Mouse (Mus musculus) lung, embryonic 15.5 days (tissue): ENCODE measurements at regions not wholly inside any gene's neighbourhood (a gene's known extent, or its start where the extent isn't known, plus 50 kb on each side); places are given as distances from the start of the nearest gene placed in this dataset.

Experiments used
- ATAC-seq: fragments of 200-750 bp; cut with Nextera tagmentation; 2 replicates; pipeline ENCODE4 v1.8.0; 2017; ENCODE audit warnings: moderate number of reproducible peaks, borderline replicate concordance; ENCODE audit not compliant: low FRiP score, low TSS enrichment; ENCODE audit errors: extremely low read depth
- H3K27ac ChIP-seq: fragments of 300-500 bp; sonication (generic); 2 replicates; pipeline ENCODE4 v1.5.1; 2015; ENCODE audit warnings: moderate library complexity, mild to moderate bottlenecking, inconsistent platforms
- H3K27me3 ChIP-seq: fragments of 300-500 bp; sonication (generic); 2 replicates; pipeline ENCODE4 v1.6.1; 2015; ENCODE audit warnings: inconsistent platforms
- H3K36me3 ChIP-seq: fragments of 300-500 bp; sonication (generic); 2 replicates; pipeline ENCODE4 v1.6.1; 2015; ENCODE audit warnings: inconsistent platforms
- H3K4me1 ChIP-seq: fragments of 300-500 bp; sonication (generic); 2 replicates; pipeline ENCODE4 v1.6.1; 2015; ENCODE audit warnings: inconsistent platforms
- H3K4me2 ChIP-seq: fragments of 300-500 bp; sonication (generic); 2 replicates; pipeline ENCODE4 v1.6.1; 2015; ENCODE audit warnings: inconsistent platforms, mild to moderate bottlenecking, moderate library complexity
- H3K4me3 ChIP-seq: fragments of 300-500 bp; sonication (generic); 2 replicates; pipeline ENCODE4 v1.5.1; 2015; ENCODE audit warnings: mild to moderate bottlenecking, inconsistent platforms
- H3K9ac ChIP-seq: fragments of 300-500 bp; sonication (generic); 2 replicates; pipeline ENCODE4 v1.6.1; 2015; ENCODE audit warnings: inconsistent platforms
- H3K9me3 ChIP-seq: fragments of 300-500 bp; sonication (generic); 2 replicates; pipeline ENCODE4 v1.6.1; 2016; ENCODE audit warnings: inconsistent platforms
- WGBS: fragments of 180-500 bp; shearing (Covaris S2); methylation state at CpG from one replicate; pipeline ENCODE4 v1.1.7; 2015; 5-methylcytosine and 5-hydroxymethylcytosine counted together

DNA sequence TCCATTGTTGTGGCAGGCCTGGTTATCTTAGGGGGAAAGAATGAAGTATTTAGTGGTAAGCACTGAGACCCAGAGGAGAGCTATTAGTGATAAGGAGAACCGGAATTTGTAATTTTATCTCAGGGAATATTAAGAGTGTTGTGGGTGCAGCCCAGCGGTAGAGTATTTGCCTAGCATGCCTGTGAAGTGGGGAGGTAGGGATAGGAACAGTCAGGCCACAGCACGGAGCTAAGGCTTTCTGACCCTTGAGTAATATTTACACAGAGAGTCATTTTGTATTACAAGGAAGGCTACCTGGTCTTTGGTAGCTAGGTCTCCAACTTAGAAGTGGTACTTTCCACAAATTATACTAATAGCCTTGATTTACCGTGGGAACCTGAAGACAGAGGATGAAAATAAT, 49.8 kb upstream of the Lrig2 start:
- H3K36me3 ChIP-seq, result no peaks in the 10 kb centered on the region
- no peak overlapping the region for H3K4me3 ChIP-seq
- peak; percentile 62; the same call in 1 of the 2 replicates for ATAC-seq
- no peak overlapping the region for H3K9ac ChIP-seq
- no peaks in the 10 kb centered on the region for H3K27me3 ChIP-seq
- 25% methylated on average over 4 of the region's 4 CpGs for WGBS
- no peak overlapping the region for H3K4me2 ChIP-seq
- no peaks in the 10 kb centered on the region for H3K9me3 ChIP-seq
- peaks cover 15% of the 10 kb centered on the region for H3K4me1 ChIP-seq
- H3K27ac ChIP-seq, result peak overlapping the region; percentile 44; the same call in 1 of the 2 replicates
